Mouse (Mus musculus): Measurements from ENCODE around the gene Shank1. TPM values are rescaled to one million over a fixed set of nuclear protein-coding genes. Genes with fewer than 3 reads are reported as not detected.

The Shank1 gene
- total and polyA plus RNA-seq, 3 experiments = 0.12 to 3.9 TPM; not detected in 1

GRCm38 (mm10) chr7:44352750-44353600 is 42.9 kb downstream of the Shank1 start:
- Histone ChIP-seq H3K79me2 (ENCODE audit: control insufficient read depth, insufficient read depth, low read length, poor library complexity) (no peaks in the 10 kb centered on the region), H3K27me3 (ENCODE audit: control insufficient read depth in 1 of 2, insufficient read depth in 2 of 2, low read length in 2 of 2) (no peaks in the 10 kb centered on the region), H3K36me3 (ENCODE audit: control insufficient read depth in 1 of 2, insufficient read depth in 2 of 2, low read length in 2 of 2) (0 out of 4 replicates have a peak, but pooled peaks cover 0 to 2% of the 10 kb centered on the region in 2 experiments), H3K4me1 (ENCODE audit: control insufficient read depth in 1 of 2, insufficient read depth in 2 of 2, low read length in 2 of 2) (peaks cover 0 to 9% of the 10 kb centered on the region in 2 experiments; a peak in 2 of 4 replicates), H3K9me3 (replicated peaks; ENCODE audit: insufficient read depth, low read length) (no peaks in the 10 kb centered on the region), H3K4me3 (ENCODE audit: control insufficient read depth in 1 of 2, insufficient read depth in 1 of 2, low read depth in 2 of 2, low read length in 2 of 2) (no peak overlapping the region), H3K27ac (ENCODE audit: control insufficient read depth, low read depth, low read length) (no peak overlapping the region), H3K9ac (ENCODE audit: control insufficient read depth, low read depth, low read length, poor library complexity, severe bottlenecking) (no peak overlapping the region)
- no peak for DNase-seq (ENCODE audit: low read depth, low spot score)
- TF ChIP-seq KAT2A (conservative IDR thresholded peaks at IDR 0.05; ENCODE audit: low read depth, low read length) (no peak), MEF2A (IDR thresholded peaks at IDR 0.05; ENCODE audit: extremely low read depth, insufficient replicate concordance, low read depth, low read length, poor library complexity, severe bottlenecking) (no peak), NRF1 (IDR thresholded peaks at IDR 0.05; ENCODE audit: insufficient read depth, low read depth, low read length, poor library complexity, severe bottlenecking) (no peak), E2F4 (IDR thresholded peaks at IDR 0.05; ENCODE audit: borderline replicate concordance, low read depth, low read length) (no peak), SIN3A (IDR thresholded peaks at IDR 0.05; ENCODE audit: low read length) (no peak), ZMIZ1 (IDR thresholded peaks at IDR 0.05; ENCODE audit: low read depth, low read length) (no peak), CHD1 (IDR thresholded peaks at IDR 0.05; ENCODE audit: low read depth, low read length) (no peak), SMC3 (IDR thresholded peaks at IDR 0.05; ENCODE audit: low read depth, low read length) (no peak), TCF12 (IDR thresholded peaks at IDR 0.05; ENCODE audit: low read depth, low read length) (no peak), USF2 (IDR thresholded peaks at IDR 0.05; ENCODE audit: borderline replicate concordance in 1 of 2, insufficient read depth in 1 of 2, low read depth in 1 of 2, low read length in 2 of 2) (no peak), POLR2A (IDR thresholded peaks at IDR 0.05; ENCODE audit: control insufficient read depth in 1 of 2, insufficient read depth in 1 of 2, low read depth in 1 of 2, low read length in 2 of 2, poor library complexity in 1 of 2) (no peak), TBP (IDR thresholded peaks at IDR 0.05; ENCODE audit: low read depth, low read length) (no peak), ZC3H11A (IDR thresholded peaks at IDR 0.05; ENCODE audit: low read depth, low read length) (no peak), ZNF384 (IDR thresholded peaks at IDR 0.05; ENCODE audit: low read depth, low read length) (no peak), BHLHE40 (IDR thresholded peaks at IDR 0.05; ENCODE audit: borderline replicate concordance, low read depth, low read length) (no peak), POLR2AphosphoS2 (IDR thresholded peaks at IDR 0.05; ENCODE audit: low read length) (no peak), UBTF (IDR thresholded peaks at IDR 0.05; ENCODE audit: borderline replicate concordance, insufficient read depth, low read depth, low read length) (no peak), MYB (IDR thresholded peaks at IDR 0.05; ENCODE audit: low read depth, low read length) (no peak), MYC (IDR thresholded peaks at IDR 0.05; ENCODE audit: low read depth, low read length) (no peak), JUND (IDR thresholded peaks at IDR 0.05; ENCODE audit: low read depth, low read length) (no peak)
